Mouse (Mus musculus) heart, adult 2 months (tissue): ENCODE measurements around the gene Itpr2.

ENCODE experiments used
- CTCF ChIP-seq: fragments of 200-600 bp; IDR thresholded peaks from 2 replicates; pipeline ENCODE4 v1.8.1; 2022; ENCODE audit warnings: antibody characterized with exemption, mild to moderate bottlenecking, moderate library complexity
- POLR2A ChIP-seq: fragments of 200-500 bp; IDR thresholded peaks from 2 replicates; pipeline ENCODE4 v1.6.1; 2011; ENCODE audit warnings: mild to moderate bottlenecking, low read depth, low read length, control low read depth; ENCODE audit not compliant: insufficient read depth

DNA sequence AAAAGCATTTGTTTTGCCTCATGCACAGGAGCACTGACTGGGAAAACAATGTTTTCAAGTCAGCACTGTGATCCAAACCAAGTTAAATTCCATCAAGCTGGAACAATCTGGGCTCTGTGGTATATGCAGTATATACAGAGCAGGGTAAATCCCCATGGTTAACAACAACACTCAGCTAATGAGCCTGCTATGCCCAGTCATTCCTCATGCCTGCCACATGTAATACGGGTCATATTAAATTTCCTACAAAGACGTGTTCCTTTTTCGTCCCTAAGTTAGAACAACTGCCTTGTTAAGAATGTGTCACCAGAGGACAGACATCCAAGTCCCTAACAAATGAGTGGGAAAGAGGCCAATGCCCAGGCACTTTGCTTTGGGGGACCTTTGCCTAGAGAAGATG, 199.9 kb downstream of the Itpr2 start:
- TF ChIP-seq CTCF (no peak), POLR2A (no peak)
